Mouse (Mus musculus) embryonic facial prominence, embryonic 10.5 days (tissue): Measurements from ENCODE around the gene Ptpn1. TPM values are rescaled to one million over a fixed set of nuclear protein-coding genes. Genes with fewer than 3 reads are reported as not detected.

Experiments
- polyA plus RNA-seq: library from polyadenylated mRNA; unstranded; fragments of >200 nt; fragmentation: Nextera tagmentation; extraction: Ambion mirVana; gene quantifications from 2 replicates; pipeline ENCODE4 v1.2.1, GENCODE M21; 2016

Gene Ptpn1
- polyA plus RNA-seq, 1 experiment from 2014 or later: 66.2 TPM

Other genes starting within 250 kb of the Ptpn1 start
- gene Cebpb, start 243.1 kb upstream of the Ptpn1 start, polyA plus RNA-seq: 1.7 and 1.8 TPM in 2 replicates
- gene Tmem189, start 242.2 kb upstream of the Ptpn1 start, polyA plus RNA-seq: 40.2 and 43.7 TPM in 2 replicates
- gene Ripor3, start 78.6 kb downstream of the Ptpn1 start, polyA plus RNA-seq: 0.47 and 0.95 TPM in 2 replicates
- 7.3 and 7.4 TPM in 2 replicates for gene Pard6b, start 148.9 kb downstream of the Ptpn1 start, polyA plus RNA-seq